Mouse (Mus musculus) limb, embryonic 13.5 days (tissue): ENCODE results near the gene Grhpr. TPM values are rescaled to one million over a fixed set of nuclear protein-coding genes. Genes with fewer than 3 reads are reported as not detected.
"Not testable (repeated sequence)": the region's sequence is repeated elsewhere in the genome, so short reads cannot be mapped to it uniquely, and the experiment has no call there.

Experiments
- ATAC-seq: fragments of 200-750 bp; cut with Nextera tagmentation; 2 replicates; pipeline ENCODE4 v1.8.0; 2017; ENCODE audit warnings: low read depth, moderate number of reproducible peaks, moderate TSS enrichment; ENCODE audit not compliant: low FRiP score
- H3K27ac ChIP-seq: fragments of 300-500 bp; sonication (generic); 2 replicates; pipeline ENCODE4 v1.5.1; 2015; ENCODE audit warnings: inconsistent platforms, mild to moderate bottlenecking, moderate library complexity
- H3K27me3 ChIP-seq: fragments of 300-500 bp; sonication (generic); 2 replicates; pipeline ENCODE4 v1.6.1; 2015; ENCODE audit warnings: mild to moderate bottlenecking, inconsistent platforms
- H3K36me3 ChIP-seq: fragments of 300-500 bp; sonication (generic); 2 replicates; pipeline ENCODE4 v1.6.1; 2015; ENCODE audit warnings: inconsistent platforms, mild to moderate bottlenecking, moderate library complexity
- H3K4me1 ChIP-seq: fragments of 300-500 bp; sonication (generic); 2 replicates; pipeline ENCODE4 v1.6.1; 2015; ENCODE audit warnings: inconsistent platforms
- H3K4me2 ChIP-seq: fragments of 300-500 bp; sonication (generic); replicated peaks from 2 replicates; pipeline ENCODE4 v1.6.1; 2015; ENCODE audit warnings: inconsistent platforms, mild to moderate bottlenecking, moderate library complexity
- H3K4me3 ChIP-seq: fragments of 300-500 bp; sonication (generic); 2 replicates; pipeline ENCODE4 v1.5.1; 2015; ENCODE audit warnings: moderate library complexity, mild to moderate bottlenecking, inconsistent platforms
- H3K9ac ChIP-seq: fragments of 300-500 bp; sonication (generic); 2 replicates; pipeline ENCODE4 v1.6.1; 2015; ENCODE audit warnings: mild to moderate bottlenecking, inconsistent platforms
- H3K9me3 ChIP-seq: fragments of 300-500 bp; sonication (generic); 2 replicates; pipeline ENCODE4 v1.6.1; 2016; ENCODE audit warnings: inconsistent platforms
- WGBS: fragments of 180-500 bp; shearing (Covaris S2); methylation state at CpG from one replicate; pipeline ENCODE4 v1.1.7; 2015; 5-methylcytosine and 5-hydroxymethylcytosine counted together
- polyA plus RNA-seq: library from polyadenylated mRNA; unstranded; fragments of >200 nt; fragmentation: Nextera tagmentation; extraction: Ambion mirVana; gene quantifications from 2 replicates; pipeline ENCODE4 v1.2.1, GENCODE M21; 2015

Gene Grhpr
- polyA plus RNA-seq, 1 experiment from 2014 or later: 58.2 TPM

- 67% methylated on average over 16 of the region's 16 CpGs for WGBS
- Histone ChIP-seq H3K4me3 (no peak overlapping the region), H3K4me2 (no peak overlapping the region), H3K4me1 (no peaks in the 10 kb centered on the region), H3K27ac (no peak overlapping the region), H3K9ac (no peak overlapping the region), H3K36me3 (peaks cover 84% of the 10 kb centered on the region), H3K27me3 (no peaks in the 10 kb centered on the region), H3K9me3 (no peaks in the 10 kb centered on the region)
- no peak for ATAC-seq
These were observed 53.8 kb downstream of the Grhpr start for GRCm38 (mm10) chr4:45034693-45035628.

GRCm38 (mm10) chr4:45036048-45036447 is 54.9 kb downstream of the Grhpr start:
- Histone ChIP-seq H3K27me3 (no peaks in the 10 kb centered on the region), H3K9me3 (no peaks in the 10 kb centered on the region), H3K4me1 (no peaks in the 10 kb centered on the region), H3K9ac (no peak overlapping the region), H3K36me3 (peaks cover 84% of the 10 kb centered on the region), H3K4me3 (no peak overlapping the region), H3K27ac (no peak overlapping the region), H3K4me2 (no peak overlapping the region)
- WGBS: 92% methylated on average over 10 of the region's 10 CpGs
- ATAC-seq: no peak

- no peak for ATAC-seq
- WGBS: 83% methylated on average over 5 of the region's 5 CpGs
- H3K36me3 ChIP-seq: peaks cover 84% of the 10 kb centered on the region
These were observed 55.4 kb downstream of the Grhpr start for GRCm38 (mm10) chr4:45036571-45036970.

GRCm38 (mm10) chr4:45037455-45038410 is 56.5 kb downstream of the Grhpr start:
- Histone ChIP-seq H3K4me1 (no peaks in the 10 kb centered on the region), H3K27me3 (no peaks in the 10 kb centered on the region), H3K36me3 (peaks cover 81% of the 10 kb centered on the region), H3K4me3 (no peak overlapping the region), H3K27ac (no peak overlapping the region), H3K4me2 (no peak overlapping the region), H3K9me3 (no peaks in the 10 kb centered on the region), H3K9ac (no peak overlapping the region)
- ATAC-seq: no peak
- 89% methylated on average over 13 of the region's 13 CpGs for WGBS

More at GRCm38 (mm10) chr4:45036571-45036970, 55.4 kb downstream of the Grhpr start:
- Histone ChIP-seq H3K27ac (no peak overlapping the region), H3K9me3 (no peaks in the 10 kb centered on the region), H3K4me3 (no peak overlapping the region), H3K4me2 (no peak overlapping the region), H3K27me3 (no peaks in the 10 kb centered on the region), H3K9ac (no peak overlapping the region), H3K4me1 (no peaks in the 10 kb centered on the region)

- H3K9ac ChIP-seq, H3K27me3 ChIP-seq, ATAC-seq, H3K4me2 ChIP-seq, H3K27ac ChIP-seq, H3K9me3 ChIP-seq, H3K4me3 ChIP-seq, H3K4me1 ChIP-seq: not testable (repeated sequence)
- peaks cover 82% of the 10 kb centered on the region for H3K36me3 ChIP-seq
- WGBS: 57% methylated on average over 8 of the region's 8 CpGs
These were observed 57.7 kb downstream of the Grhpr start for GRCm38 (mm10) chr4:45038879-45039278.

GRCm38 (mm10) chr4:45039546-45039945 is 58.4 kb downstream of the Grhpr start:
- not testable (repeated sequence) for H3K9ac ChIP-seq, H3K4me1 ChIP-seq, H3K4me2 ChIP-seq, H3K27me3 ChIP-seq, ATAC-seq, H3K27ac ChIP-seq, H3K4me3 ChIP-seq, H3K9me3 ChIP-seq
- peaks cover 83% of the 10 kb centered on the region for H3K36me3 ChIP-seq
- WGBS: 88% methylated on average over 7 of the region's 7 CpGs

Other genes starting within 250 kb of the Grhpr start
- 41.5 and 47.7 TPM in 2 replicates for gene Zcchc7, start 225.5 kb upstream of the Grhpr start, polyA plus RNA-seq
- gene Zbtb5, start 31.0 kb downstream of the Grhpr start, polyA plus RNA-seq: 30.2 and 30.6 TPM in 2 replicates
- gene Polr1e, start 37.2 kb downstream of the Grhpr start, polyA plus RNA-seq: 43.9 and 44.6 TPM in 2 replicates
- 17.9 and 19.2 TPM in 2 replicates for gene Fbxo10, start 103.2 kb downstream of the Grhpr start, polyA plus RNA-seq
- gene Tomm5, start 126.7 kb downstream of the Grhpr start, polyA plus RNA-seq: 213 and 223 TPM in 2 replicates
- gene Frmpd1, start 203.5 kb downstream of the Grhpr start, polyA plus RNA-seq: 2.8 and 4.6 TPM in 2 replicates